Mouse (Mus musculus): ENCODE results near the gene Wdr26.

DNA sequence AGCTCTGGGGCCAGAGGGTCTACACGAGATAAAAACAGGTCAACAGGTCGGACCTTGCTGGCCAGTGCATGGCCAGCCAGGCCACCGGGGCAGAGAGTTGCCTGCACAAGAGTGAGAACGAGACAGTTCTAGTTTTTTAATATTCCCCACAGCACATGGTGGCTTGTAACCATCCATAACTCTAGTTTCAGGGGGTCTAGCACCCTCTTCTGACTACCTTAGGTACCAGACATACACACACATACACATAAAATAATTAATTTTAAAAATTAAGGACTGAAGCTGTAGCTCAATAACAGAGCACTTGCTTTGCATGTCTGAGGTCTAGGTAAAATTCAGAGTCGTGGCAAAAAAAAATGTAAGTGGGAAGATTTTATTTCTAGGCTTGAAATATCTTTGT is 39.8 kb upstream of the Wdr26 start:
- no peak for TF ChIP-seq CTCF (IDR thresholded peaks at IDR 0.05; ENCODE audit: borderline replicate concordance, insufficient read depth, low read depth, low read length)
- TF ChIP-seq POLR2A (IDR thresholded peaks at IDR 0.05; ENCODE audit: borderline replicate concordance, insufficient read depth, low read length): no peak
